ENCODE assay signal across 30 mouse cellular contexts in the genomic region with DNA sequence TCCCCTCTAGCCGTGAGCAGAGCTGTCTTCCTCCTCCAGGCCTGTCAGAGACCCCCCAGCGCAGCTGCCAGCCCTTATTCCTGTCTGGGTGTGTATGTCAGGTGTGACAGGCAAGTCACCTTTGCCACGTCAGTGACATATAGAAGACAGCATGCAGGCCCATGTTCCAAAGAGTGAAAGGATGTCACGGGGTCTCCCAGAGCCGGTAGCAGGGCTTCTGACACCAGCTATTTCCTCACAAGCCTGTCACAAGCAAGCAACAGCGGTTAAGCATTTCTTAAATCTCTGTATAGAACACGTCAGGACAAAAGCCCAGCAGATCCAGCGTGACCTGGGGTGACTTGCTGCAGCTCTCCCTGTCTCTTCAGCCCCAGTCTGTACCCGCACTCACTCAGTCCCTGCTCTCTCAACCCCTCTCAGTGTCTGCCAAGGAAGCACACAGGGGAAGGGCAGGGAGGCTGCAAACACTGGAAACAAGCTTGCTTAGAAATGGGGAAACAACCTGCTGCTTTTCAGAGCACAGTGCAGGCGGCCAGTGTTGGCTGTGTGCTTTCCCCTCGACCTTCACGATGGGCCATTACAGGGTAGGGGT.
DNase-seq lines count a peak whose midpoint lies in the region; ATAC-seq and TF ChIP-seq lines count a peak whose summit lies in the region.
"Had no signal": no experiment of that assay in that cellular context is flagged by ENCODE, and none has a peak within 500 bp of the region (broad histone marks: within the 10 kb centered on the region; RNA-seq: fewer than 3 reads in every experiment).

No protein-coding gene starts in this region.

- DNase-seq in midbrain, embryonic 10.5 days (ENCODE audit: low spot score) = no peak
- DNase-seq in midbrain, postnatal 0 days (ENCODE audit: low spot score) = no peak
- DNase-seq in adipocyte (ENCODE audit: low spot score) = peak; percentile 62
- DNase-seq in thymus, postnatal 0 days (ENCODE audit: low spot score) = peak; percentile 69
- DNase-seq in kidney, adult 8-10 months = no peak
- no peak for DNase-seq in kidney, adult 9 months
- DNase-seq: adrenal gland, postnatal 25 days; B cell, adult 2 months; cerebellum, adult 2 months; cerebellum, postnatal 14 days; gastrocnemius, postnatal 25 days; heart, adult 11 months; heart, postnatal 36 days; kidney, postnatal 25 days; lung, embryonic 14.5 days; lung, postnatal 14 days; retina, postnatal 1 day; right cerebral cortex, postnatal 14 days had no signal

- no peak overlapping the region for H3K4me2 ChIP-seq in midbrain, postnatal 0 days (ENCODE audit: low read depth, low read length, poor library complexity, severe bottlenecking)
- H3K4me2 ChIP-seq: heart, embryonic 15.5 days; hindbrain, embryonic 13.5 days; kidney, embryonic 15.5 days; limb, embryonic 12.5 days; liver, embryonic 15.5 days; lung, embryonic 14.5 days; neural tube, embryonic 15.5 days had no signal

- no peak for TF ChIP-seq CTCF in midbrain, postnatal 0 days (IDR thresholded peaks at IDR 0.05)

- H3K9me3 ChIP-seq in midbrain, embryonic 10.5 days (replicated peaks) = no peaks in the 10 kb centered on the region
- no peaks in the 10 kb centered on the region for H3K9me3 ChIP-seq in midbrain, postnatal 0 days (ENCODE audit: low read length)
- H3K9me3 ChIP-seq: heart, embryonic 10.5 days; heart, embryonic 15.5 days; hindbrain, embryonic 13.5 days; kidney, embryonic 15.5 days; limb, embryonic 12.5 days; liver, embryonic 15.5 days; neural tube, embryonic 15.5 days had no signal

- 77% methylated on average over 12 of the region's 12 CpGs for WGBS in midbrain, embryonic 10.5 days
- WGBS in midbrain, postnatal 0 days = 57% methylated on average over 12 of the region's 12 CpGs

- no peak overlapping the region for H3K4me3 ChIP-seq in midbrain, embryonic 10.5 days
- no peak overlapping the region for H3K4me3 ChIP-seq in midbrain, postnatal 0 days (ENCODE audit: low read depth, low read length)
- H3K4me3 ChIP-seq: heart, embryonic 10.5 days; heart, embryonic 15.5 days; hindbrain, embryonic 13.5 days; kidney, embryonic 15.5 days; left cerebral cortex, adult 2 months; limb, embryonic 12.5 days; liver, embryonic 15.5 days; neural tube, embryonic 15.5 days had no signal

- no peaks in the 10 kb centered on the region for H3K27me3 ChIP-seq in midbrain, embryonic 10.5 days (ENCODE audit: low read depth, poor library complexity, severe bottlenecking)
- H3K27me3 ChIP-seq in midbrain, postnatal 0 days (ENCODE audit: insufficient read depth, low read length) = no peaks in the 10 kb centered on the region
- H3K27me3 ChIP-seq: heart, embryonic 15.5 days; kidney, embryonic 15.5 days; limb, embryonic 12.5 days; liver, embryonic 15.5 days; neural tube, embryonic 15.5 days had no signal

- H3K9ac ChIP-seq in midbrain, postnatal 0 days (replicated peaks; ENCODE audit: low read length, poor library complexity, severe bottlenecking) = no peak overlapping the region
- H3K9ac ChIP-seq: heart, embryonic 15.5 days; hindbrain, embryonic 13.5 days; kidney, embryonic 15.5 days; limb, embryonic 12.5 days; liver, embryonic 15.5 days; lung, embryonic 14.5 days; neural tube, embryonic 15.5 days had no signal

- H3K36me3 ChIP-seq in midbrain, embryonic 10.5 days = no peaks in the 10 kb centered on the region
- H3K36me3 ChIP-seq in midbrain, postnatal 0 days (ENCODE audit: insufficient read depth, low read length) = no peaks in the 10 kb centered on the region
- H3K36me3 ChIP-seq: G1E; heart, embryonic 10.5 days; heart, embryonic 15.5 days; hindbrain, embryonic 13.5 days; kidney, embryonic 15.5 days; limb, embryonic 12.5 days; liver, embryonic 15.5 days; neural tube, embryonic 15.5 days had no signal

- peak overlapping the region; percentile 46; the same call in 1 of the 2 replicates for H3K27ac ChIP-seq in midbrain, embryonic 10.5 days (replicated peaks)
- H3K27ac ChIP-seq in midbrain, postnatal 0 days (ENCODE audit: low read depth, low read length) = no peak overlapping the region
- H3K27ac ChIP-seq: heart, embryonic 10.5 days; heart, embryonic 15.5 days; hindbrain, embryonic 13.5 days; kidney, embryonic 15.5 days; left cerebral cortex, adult 2 months; limb, embryonic 12.5 days; liver, embryonic 15.5 days; neural tube, embryonic 15.5 days had no signal

- ATAC-seq in midbrain, postnatal 0 days (ENCODE audit: low FRiP score) = no peak; the same call in 1 of the 2 replicates
- ATAC-seq in CD4-positive, CD25-positive, alpha-beta regulatory T cell, adult 4 months = peak; percentile 37
- no peak for ATAC-seq in megakaryocyte-erythroid progenitor cell, adult 5-6 weeks (replicated peaks; ENCODE audit: low FRiP score, low TSS enrichment, poor library complexity, severe bottlenecking)
- ATAC-seq: intestine, postnatal 0 days had no signal

- peaks cover 8% of the 10 kb centered on the region for H3K4me1 ChIP-seq in midbrain, embryonic 10.5 days
- no peaks in the 10 kb centered on the region for H3K4me1 ChIP-seq in midbrain, postnatal 0 days (ENCODE audit: insufficient read depth, low read length)
- H3K4me1 ChIP-seq: heart, embryonic 15.5 days; kidney, embryonic 15.5 days; limb, embryonic 12.5 days; liver, embryonic 15.5 days; neural tube, embryonic 15.5 days had no signal

Comparison
In these comparisons a context has a peak if more than half of its experiments do, and no peak if none do; other contexts are left out.
1. DNase-seq: peak in adipocyte (single experiment) and thymus, postnatal 0 days (single experiment); none in midbrain, embryonic 10.5 days (single experiment), midbrain, postnatal 0 days (single experiment), kidney, adult 8-10 months (0 of 2) and kidney, adult 9 months (single experiment).